Mouse (Mus musculus): ENCODE measurements around the gene Zbtb5.

DNA sequence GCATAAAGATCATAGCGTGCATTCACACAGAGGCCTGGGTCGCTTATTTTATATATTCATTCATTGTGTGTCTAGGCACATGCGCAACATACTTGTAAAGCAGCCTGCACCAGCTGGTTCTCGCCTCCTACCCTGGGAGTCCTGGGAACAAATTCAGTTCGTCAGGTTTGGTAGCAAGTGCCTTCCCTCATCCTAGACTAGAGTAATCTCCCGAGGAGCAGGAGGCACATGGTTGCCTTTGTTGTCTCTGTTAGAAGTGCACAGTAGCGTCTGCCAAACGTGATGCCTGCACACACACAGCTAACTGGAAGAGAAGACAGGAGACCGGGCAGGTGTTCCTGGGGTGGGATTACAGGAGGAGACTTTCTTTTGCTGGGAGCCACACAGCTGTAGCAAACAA is 35.7 kb upstream of the Zbtb5 start:
- TF ChIP-seq CTCF (IDR thresholded peaks at IDR 0.05; ENCODE audit: extremely low read depth, insufficient read depth, insufficient read length, insufficient replicate concordance): no peak
- TF ChIP-seq POLR2A (IDR thresholded peaks at IDR 0.05; ENCODE audit: low read depth, low read length): no peak
